ENCODE assay signal across 30 mouse cellular contexts in the genomic region with DNA sequence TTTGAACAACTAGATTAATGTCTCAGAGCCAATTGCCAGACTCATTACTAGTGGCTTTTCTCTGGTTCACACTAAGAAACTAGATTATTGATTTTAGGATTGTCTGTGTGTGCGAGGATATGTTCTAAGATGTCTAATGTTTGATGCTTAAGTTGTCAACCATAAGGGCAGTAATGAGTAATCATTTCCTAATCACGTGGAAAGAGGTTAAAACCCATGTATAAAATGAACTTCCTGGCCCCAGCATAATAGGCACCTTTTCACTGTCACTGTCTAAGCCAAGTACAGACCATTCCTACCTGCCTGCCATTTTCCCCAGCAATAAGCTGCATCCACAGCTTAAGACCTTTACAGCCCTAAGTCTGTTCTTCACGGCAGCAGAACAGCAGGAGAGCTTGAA.
DNase-seq lines count a peak whose midpoint lies in the region; ATAC-seq and TF ChIP-seq lines count a peak whose summit lies in the region.
"Had no signal": no experiment of that assay in that cellular context is flagged by ENCODE, and none has a peak within 500 bp of the region (broad histone marks: within the 10 kb centered on the region; RNA-seq: fewer than 3 reads in every experiment).

No protein-coding gene starts in this region.

- H3K9ac ChIP-seq in forebrain, embryonic 14.5 days (ENCODE audit: low read length) = no peak overlapping the region
- H3K9ac ChIP-seq: embryonic facial prominence, embryonic 13.5 days; forebrain, embryonic 12.5 days; heart, embryonic 12.5 days; heart, embryonic 15.5 days; hindbrain, embryonic 13.5 days had no signal

- no peak overlapping the region for H3K4me3 ChIP-seq in myocyte
- no peak overlapping the region for H3K4me3 ChIP-seq in forebrain, embryonic 14.5 days (ENCODE audit: low read depth, low read length)
- H3K4me3 ChIP-seq: embryonic facial prominence, embryonic 10.5 days; embryonic facial prominence, embryonic 13.5 days; erythroblast, embryonic 14.5 days; forebrain, embryonic 12.5 days; heart, embryonic 12.5 days; heart, embryonic 15.5 days; hindbrain, embryonic 10.5 days; hindbrain, embryonic 13.5 days had no signal

- no peak overlapping the region for H3ac ChIP-seq in myocyte (ENCODE audit: control insufficient read depth, insufficient read length)

- no peaks in the 10 kb centered on the region for H3K27me3 ChIP-seq in myocyte (ENCODE audit: control insufficient read depth, insufficient read depth, insufficient read length)
- no peaks in the 10 kb centered on the region for H3K27me3 ChIP-seq in forebrain, embryonic 14.5 days (replicated peaks; ENCODE audit: control insufficient read depth, insufficient read depth, low read length)
- H3K27me3 ChIP-seq: embryonic facial prominence, embryonic 13.5 days; forebrain, embryonic 12.5 days; heart, embryonic 12.5 days; heart, embryonic 15.5 days; hindbrain, embryonic 13.5 days; Patski had no signal

- no peak overlapping the region for H3K27ac ChIP-seq in forebrain, embryonic 14.5 days (ENCODE audit: low read depth, low read length)
- H3K27ac ChIP-seq: embryonic facial prominence, embryonic 10.5 days; embryonic facial prominence, embryonic 13.5 days; forebrain, embryonic 12.5 days; heart, embryonic 15.5 days; hindbrain, embryonic 10.5 days; hindbrain, embryonic 13.5 days had no signal

- H3K79me2 ChIP-seq in myocyte (ENCODE audit: control insufficient read depth, insufficient read depth) = no peaks in the 10 kb centered on the region

- no peaks in the 10 kb centered on the region for H3K9me3 ChIP-seq in forebrain, embryonic 14.5 days (replicated peaks; ENCODE audit: control insufficient read depth, low read length)
- H3K9me3 ChIP-seq: embryonic facial prominence, embryonic 10.5 days; embryonic facial prominence, embryonic 13.5 days; forebrain, embryonic 12.5 days; G1E; heart, embryonic 12.5 days; heart, embryonic 15.5 days; hindbrain, embryonic 10.5 days; hindbrain, embryonic 13.5 days had no signal

- no peak for DNase-seq in frontal cortex, postnatal 36 days (ENCODE audit: low spot score in 2 of 2)
- DNase-seq in forebrain, embryonic 14.5 days (ENCODE audit: low spot score) = no peak
- DNase-seq in right cerebral cortex, postnatal 10 days (ENCODE audit: low spot score in 2 of 2) = no peak
- no peak for DNase-seq in embryo, embryonic 10 days (ENCODE audit: low spot score)
- DNase-seq: adrenal gland, adult 2 months; adrenal gland, postnatal 14 days; cerebellum, adult 11 months; cerebellum, adult 2 months; cerebellum, adult 9-11 months; cerebellum, postnatal 25 days; embryo, embryonic 11 days; gastrocnemius, postnatal 25 days; heart, adult 18-20 months; heart, postnatal 10 days; heart, postnatal 36 days had no signal

- H3K4me1 ChIP-seq in forebrain, embryonic 14.5 days (ENCODE audit: control insufficient read depth, insufficient read depth, low read length) = no peaks in the 10 kb centered on the region
- H3K4me1 ChIP-seq: embryonic facial prominence, embryonic 10.5 days; embryonic facial prominence, embryonic 13.5 days; forebrain, embryonic 12.5 days; heart, embryonic 12.5 days; heart, embryonic 15.5 days; hindbrain, embryonic 10.5 days; hindbrain, embryonic 13.5 days had no signal

- WGBS in forebrain, embryonic 14.5 days = 74% methylated on average over 3 of the region's 3 CpGs

- H3K4me2 ChIP-seq in myocyte (ENCODE audit: low read depth) = peak overlapping the region; percentile 61
- H3K4me2 ChIP-seq in forebrain, embryonic 14.5 days (ENCODE audit: low read length) = no peak overlapping the region
- H3K4me2 ChIP-seq: embryonic facial prominence, embryonic 13.5 days; forebrain, embryonic 12.5 days; heart, embryonic 12.5 days; heart, embryonic 15.5 days; hindbrain, embryonic 13.5 days had no signal

- no peak for TF ChIP-seq POLR2A in myocyte (IDR thresholded peaks at IDR 0.05; ENCODE audit: insufficient read length, low read depth)

- no peaks in the 10 kb centered on the region for H3K36me3 ChIP-seq in myocyte (ENCODE audit: control insufficient read depth, insufficient read depth)
- H3K36me3 ChIP-seq in forebrain, embryonic 14.5 days (ENCODE audit: control insufficient read depth, insufficient read depth, low read length) = no peaks in the 10 kb centered on the region
- H3K36me3 ChIP-seq: embryonic facial prominence, embryonic 10.5 days; embryonic facial prominence, embryonic 13.5 days; forebrain, embryonic 12.5 days; heart, embryonic 12.5 days; heart, embryonic 15.5 days; hindbrain, embryonic 10.5 days; hindbrain, embryonic 13.5 days had no signal

- peak; percentile 9; the same call in 1 of the 2 replicates for ATAC-seq in frontal cortex, adult (ENCODE audit: low TSS enrichment)
- ATAC-seq in activated CD4-positive, CD25-positive, alpha-beta regulatory T cell, adult 4 months = peak; percentile 85
- ATAC-seq in forebrain, embryonic 14.5 days = no peak
- ATAC-seq: forebrain, embryonic 16.5 days; hindbrain, embryonic 16.5 days; Patski had no signal

TF ChIP-seq in myocyte, 11 proteins besides CTCF, POLR2A, EP300 and RAD21:
- TF ChIP-seq MYOG (IDR thresholded peaks at IDR 0.05; ENCODE audit: control insufficient read depth in 1 of 3, insufficient read depth in 1 of 3, insufficient read length in 2 of 3, low read depth in 2 of 3) (no peak), USF1 (IDR thresholded peaks at IDR 0.05; ENCODE audit: low read depth) (no peak), REST (IDR thresholded peaks at IDR 0.05; ENCODE audit: insufficient read depth, insufficient read length) (no peak), CEBPB (IDR thresholded peaks at IDR 0.05; ENCODE audit: insufficient read depth, poor library complexity, severe bottlenecking) (no peak), MYOD1 (IDR thresholded peaks at IDR 0.05; ENCODE audit: control insufficient read depth in 1 of 3, insufficient read length in 2 of 3, low read depth in 2 of 3) (no peak), E2F4 (IDR thresholded peaks at IDR 0.05; ENCODE audit: insufficient read depth) (no peak), SRF (IDR thresholded peaks at IDR 0.05; ENCODE audit: control insufficient read depth, insufficient read length, low read depth) (no peak), TCF12 (IDR thresholded peaks at IDR 0.05; ENCODE audit: insufficient read depth, poor library complexity, severe bottlenecking) (no peak), POLR2AphosphoS2 (IDR thresholded peaks at IDR 0.05; ENCODE audit: insufficient read length, low read depth) (no peak), TCF3 (IDR thresholded peaks at IDR 0.05; ENCODE audit: insufficient read length, low read depth) (no peak), MAX (IDR thresholded peaks at IDR 0.05; ENCODE audit: low read depth) (no peak)
